Mouse (Mus musculus): ENCODE results near the gene Lingo3.
A peak's percentile ranks its signal among the peaks of the same experiment; 100 is the strongest.
"Not testable (repeated sequence)": the region's sequence is repeated elsewhere in the genome, so short reads cannot be mapped to it uniquely, and the experiment has no call there.

Gene Lingo3

GRCm38 (mm10) chr10:80843087-80843930, 530 bp downstream of the Lingo3 start:
- no peak for DNase-seq

- DNase-seq = no peak
These were observed 1.5 kb downstream of the Lingo3 start for GRCm38 (mm10) chr10:80842334-80842733.

GRCm38 (mm10) chr10:80841685-80842084, 2.2 kb downstream of the Lingo3 start:
- no peak for DNase-seq

GRCm38 (mm10) chr10:80839848-80840247, 4.0 kb downstream of the Lingo3 start:
- no peak for DNase-seq

GRCm38 (mm10) chr10:80838346-80838912, 5.4 kb downstream of the Lingo3 start:
- DNase-seq = no peak

- no peak for DNase-seq
These were observed 6.0 kb downstream of the Lingo3 start for GRCm38 (mm10) chr10:80837827-80838226.

GRCm38 (mm10) chr10:80836949-80837379, 6.9 kb downstream of the Lingo3 start:
- DNase-seq = no peak

GRCm38 (mm10) chr10:80835617-80836016, 8.2 kb downstream of the Lingo3 start:
- DNase-seq = no peak

GRCm38 (mm10) chr10:80832818-80833217, 11.0 kb downstream of the Lingo3 start:
- no peak for DNase-seq

- DNase-seq = peak; percentile 91
These were observed 12.7 kb downstream of the Lingo3 start for GRCm38 (mm10) chr10:80831136-80831535.

- DNase-seq = no peak
These were observed 14.2 kb downstream of the Lingo3 start for GRCm38 (mm10) chr10:80829359-80830278.

- not testable (repeated sequence) for DNase-seq
These were observed 15.3 kb downstream of the Lingo3 start for GRCm38 (mm10) chr10:80828587-80828986.

GRCm38 (mm10) chr10:80827870-80828420, 15.9 kb downstream of the Lingo3 start:
- DNase-seq = no peak

GRCm38 (mm10) chr10:80827063-80827869, 16.6 kb downstream of the Lingo3 start:
- DNase-seq = no peak

GRCm38 (mm10) chr10:80826151-80827062, 17.4 kb downstream of the Lingo3 start, which contains the start of gene Oaz1:
Gene Oaz1 (plus strand): TSS chr10:80826656.
- DNase-seq = peak; percentile 100

GRCm38 (mm10) chr10:80824827-80825226, 19.0 kb downstream of the Lingo3 start:
- DNase-seq = no peak

GRCm38 (mm10) chr10:80823847-80824643, 19.8 kb downstream of the Lingo3 start:
- DNase-seq = no peak

GRCm38 (mm10) chr10:80823316-80823715, 20.5 kb downstream of the Lingo3 start:
- DNase-seq = no peak

- DNase-seq = no peak
These were observed 21.3 kb downstream of the Lingo3 start for GRCm38 (mm10) chr10:80822528-80822927.

- DNase-seq = no peak
These were observed 21.8 kb downstream of the Lingo3 start for GRCm38 (mm10) chr10:80821991-80822390.
